Mouse (Mus musculus): Measurements from ENCODE around the gene Suclg2. TPM values are rescaled to one million over a fixed set of nuclear protein-coding genes. Genes with fewer than 3 reads are reported as not detected.

Suclg2 gene
- total and polyA plus RNA-seq, 2 experiments from 2014 or later, result 79.5 to 105 TPM

GRCm38 (mm10) chr6:95729399-95729798, 10.8 kb upstream of the Suclg2 start:
- no peaks in the 10 kb centered on the region for H3K36me3 ChIP-seq (replicated peaks; ENCODE audit: control insufficient read depth, insufficient read depth, low read length)
- H3K9me3 ChIP-seq (replicated peaks; ENCODE audit: control insufficient read depth, low read length), result no peaks in the 10 kb centered on the region
- H3K27me3 ChIP-seq (ENCODE audit: control insufficient read depth, insufficient read depth, low read length), result no peaks in the 10 kb centered on the region
- 82% methylated on average over 5 of the region's 5 CpGs for WGBS
- ATAC-seq (ENCODE audit: insufficient read depth, low read depth) (no peak), DNase-seq (ENCODE audit: low spot score) (no peak)
- no peak overlapping the region for H3K4me2 ChIP-seq (ENCODE audit: low read depth, low read length)
- no peak for TF ChIP-seq EP300 (IDR thresholded peaks at IDR 0.05; ENCODE audit: low read depth)
- TF ChIP-seq CTCF (IDR thresholded peaks at IDR 0.05; ENCODE audit: low read depth), result no peak
- H3K4me1 ChIP-seq (ENCODE audit: control insufficient read depth, insufficient read depth), result no peaks in the 10 kb centered on the region
- no peak overlapping the region for H3K27ac ChIP-seq (ENCODE audit: low read depth)
- H3K9ac ChIP-seq (replicated peaks; ENCODE audit: low read depth, low read length), result no peak overlapping the region
- no peak overlapping the region for H3K4me3 ChIP-seq (ENCODE audit: low read depth, low read length)

- 0 out of 2 replicates have a peak, but pooled peaks cover 3% of the 10 kb centered on the region for H3K27me3 ChIP-seq (ENCODE audit: control insufficient read depth, insufficient read depth, low read length)
- TF ChIP-seq CTCF (IDR thresholded peaks at IDR 0.05; ENCODE audit: low read depth) (no peak), EP300 (IDR thresholded peaks at IDR 0.05; ENCODE audit: low read depth) (no peak)
- no peak overlapping the region for H3K4me2 ChIP-seq (ENCODE audit: low read depth, low read length)
- no peaks in the 10 kb centered on the region for H3K9me3 ChIP-seq (replicated peaks; ENCODE audit: control insufficient read depth, low read length)
- H3K27ac ChIP-seq (ENCODE audit: low read depth), result no peak overlapping the region
- 76% methylated on average over 6 of the region's 6 CpGs for WGBS
- H3K4me1 ChIP-seq (ENCODE audit: control insufficient read depth, insufficient read depth), result no peaks in the 10 kb centered on the region
- DNase-seq (ENCODE audit: low spot score) (no peak), ATAC-seq (ENCODE audit: insufficient read depth, low read depth) (no peak)
- H3K9ac ChIP-seq (replicated peaks; ENCODE audit: low read depth, low read length), result no peak overlapping the region
- no peak overlapping the region for H3K4me3 ChIP-seq (ENCODE audit: low read depth, low read length)
- H3K36me3 ChIP-seq (replicated peaks; ENCODE audit: control insufficient read depth, insufficient read depth, low read length), result no peaks in the 10 kb centered on the region
Observed at GRCm38 (mm10) chr6:95725281-95725680, 6.7 kb upstream of the Suclg2 start.

- ATAC-seq (ENCODE audit: insufficient read depth, low read depth), result no peak
- no peak for DNase-seq (ENCODE audit: low spot score)
- H3K4me2 ChIP-seq (ENCODE audit: low read depth, low read length), result no peak overlapping the region
- H3K9me3 ChIP-seq (replicated peaks; ENCODE audit: control insufficient read depth, low read length), result no peaks in the 10 kb centered on the region
- H3K4me1 ChIP-seq (ENCODE audit: control insufficient read depth, insufficient read depth), result no peaks in the 10 kb centered on the region
- no peak for TF ChIP-seq EP300 (IDR thresholded peaks at IDR 0.05; ENCODE audit: low read depth)
- no peak for TF ChIP-seq CTCF (IDR thresholded peaks at IDR 0.05; ENCODE audit: low read depth)
- 0 out of 2 replicates have a peak, but pooled peaks cover 3% of the 10 kb centered on the region for H3K27me3 ChIP-seq (ENCODE audit: control insufficient read depth, insufficient read depth, low read length)
- H3K27ac ChIP-seq (ENCODE audit: low read depth), result no peak overlapping the region
- WGBS, result 80% methylated on average over 6 of the region's 6 CpGs
- H3K4me3 ChIP-seq (ENCODE audit: low read depth, low read length), result no peak overlapping the region
- H3K9ac ChIP-seq (replicated peaks; ENCODE audit: low read depth, low read length), result no peak overlapping the region
- no peaks in the 10 kb centered on the region for H3K36me3 ChIP-seq (replicated peaks; ENCODE audit: control insufficient read depth, insufficient read depth, low read length)
Observed at GRCm38 (mm10) chr6:95723361-95723760, 4.8 kb upstream of the Suclg2 start.

GRCm38 (mm10) chr6:95719791-95720190, 1.2 kb upstream of the Suclg2 start:
- TF ChIP-seq EP300 (IDR thresholded peaks at IDR 0.05; ENCODE audit: low read depth), result no peak
- TF ChIP-seq CTCF (IDR thresholded peaks at IDR 0.05; ENCODE audit: low read depth), result no peak
- Histone ChIP-seq H3K36me3 (replicated peaks; ENCODE audit: control insufficient read depth, insufficient read depth, low read length) (no peaks in the 10 kb centered on the region), H3K9me3 (replicated peaks; ENCODE audit: control insufficient read depth, low read length) (no peaks in the 10 kb centered on the region), H3K27ac (ENCODE audit: low read depth) (no peak overlapping the region), H3K4me1 (ENCODE audit: control insufficient read depth, insufficient read depth) (no peaks in the 10 kb centered on the region), H3K27me3 (ENCODE audit: control insufficient read depth, insufficient read depth, low read length) (0 out of 2 replicates have a peak, but pooled peaks cover 3% of the 10 kb centered on the region), H3K9ac (replicated peaks; ENCODE audit: low read depth, low read length) (no peak overlapping the region), H3K4me2 (ENCODE audit: low read depth, low read length) (no peak overlapping the region), H3K4me3 (ENCODE audit: low read depth, low read length) (no peak overlapping the region)
- ATAC-seq (ENCODE audit: insufficient read depth, low read depth), result no peak
- no peak for DNase-seq (ENCODE audit: low spot score)
- 83% methylated on average over 3 of the region's 3 CpGs for WGBS

- H3K9ac ChIP-seq (replicated peaks; ENCODE audit: low read depth, low read length), result peak overlapping the region; percentile 87; the same call in 1 of the 2 replicates
- no CpG with 5 or more reads among the region's 1 CpGs for WGBS
- no peak; the same call in 1 of the 2 replicates for ATAC-seq (ENCODE audit: insufficient read depth, low read depth)
- 0 out of 2 replicates have a peak, but pooled peaks cover under 1% of the 10 kb centered on the region for H3K27me3 ChIP-seq (ENCODE audit: control insufficient read depth, insufficient read depth, low read length)
- no peak for DNase-seq (ENCODE audit: low spot score)
- H3K27ac ChIP-seq (ENCODE audit: low read depth), result no peak overlapping the region
- H3K36me3 ChIP-seq (replicated peaks; ENCODE audit: control insufficient read depth, insufficient read depth, low read length), result no peaks in the 10 kb centered on the region
- H3K4me2 ChIP-seq (ENCODE audit: low read depth, low read length), result peak overlapping the region; percentile 89
- TF ChIP-seq EP300 (IDR thresholded peaks at IDR 0.05; ENCODE audit: low read depth) (no peak), CTCF (IDR thresholded peaks at IDR 0.05; ENCODE audit: low read depth) (no peak)
- peak overlapping the region; percentile 91 for H3K4me3 ChIP-seq (ENCODE audit: low read depth, low read length)
- no peaks in the 10 kb centered on the region for H3K9me3 ChIP-seq (replicated peaks; ENCODE audit: control insufficient read depth, low read length)
- H3K4me1 ChIP-seq (ENCODE audit: control insufficient read depth, insufficient read depth), result peaks cover under 1% of the 10 kb centered on the region; the same call in 1 of the 2 replicates
Observed at GRCm38 (mm10) chr6:95718969-95719333, 351 bp upstream of the Suclg2 start.

GRCm38 (mm10) chr6:95717071-95717470, 1.5 kb downstream of the Suclg2 start:
- Histone ChIP-seq H3K9me3 (replicated peaks; ENCODE audit: control insufficient read depth, low read length) (no peaks in the 10 kb centered on the region), H3K4me1 (ENCODE audit: control insufficient read depth, insufficient read depth) (peaks cover 12% of the 10 kb centered on the region), H3K9ac (replicated peaks; ENCODE audit: low read depth, low read length) (no peak overlapping the region), H3K27ac (ENCODE audit: low read depth) (no peak overlapping the region), H3K36me3 (replicated peaks; ENCODE audit: control insufficient read depth, insufficient read depth, low read length) (no peaks in the 10 kb centered on the region), H3K27me3 (ENCODE audit: control insufficient read depth, insufficient read depth, low read length) (no peaks in the 10 kb centered on the region), H3K4me2 (ENCODE audit: low read depth, low read length) (no peak overlapping the region), H3K4me3 (ENCODE audit: low read depth, low read length) (no peak overlapping the region)
- ATAC-seq (ENCODE audit: insufficient read depth, low read depth), result no peak
- WGBS, result 60% methylated on average over 3 of the region's 3 CpGs
- DNase-seq (ENCODE audit: low spot score), result no peak
- TF ChIP-seq CTCF (IDR thresholded peaks at IDR 0.05; ENCODE audit: low read depth) (no peak), EP300 (IDR thresholded peaks at IDR 0.05; ENCODE audit: low read depth) (no peak)

Data from heart, postnatal 0 days (tissue).